Mouse (Mus musculus): ENCODE data around the gene Adamts18.

The Adamts18 gene

DNA sequence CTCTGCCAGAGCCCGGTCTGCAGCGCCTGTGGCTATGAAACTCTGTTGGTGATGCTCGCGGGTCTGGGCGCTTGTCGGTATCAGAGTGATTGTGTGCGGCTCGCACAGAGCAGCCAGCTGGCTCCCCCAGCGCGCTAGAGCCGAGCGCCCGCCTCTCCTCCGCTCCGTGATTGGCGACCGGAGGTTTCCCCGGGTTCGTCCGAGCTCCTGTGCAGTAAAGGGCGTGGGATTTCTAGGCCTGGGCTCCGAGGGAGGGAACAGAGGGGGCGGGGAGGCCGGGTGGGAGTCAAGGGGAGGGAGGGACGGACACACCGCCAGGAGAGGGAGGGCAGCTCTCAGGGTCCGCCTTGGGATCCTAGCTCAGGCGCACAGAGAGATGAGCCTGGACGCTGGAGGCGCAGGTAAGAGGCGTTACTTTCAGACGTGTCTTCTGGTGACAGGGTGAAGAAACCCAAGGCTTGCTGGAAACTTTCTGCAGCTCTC lies at the start of gene Adamts18:
Adamts18 (minus strand) TSS at position 86 of the 483 bp plus-strand sequence.
- no peak for DNase-seq (ENCODE audit: extremely low read depth, insufficient read length, low spot score)

DNA sequence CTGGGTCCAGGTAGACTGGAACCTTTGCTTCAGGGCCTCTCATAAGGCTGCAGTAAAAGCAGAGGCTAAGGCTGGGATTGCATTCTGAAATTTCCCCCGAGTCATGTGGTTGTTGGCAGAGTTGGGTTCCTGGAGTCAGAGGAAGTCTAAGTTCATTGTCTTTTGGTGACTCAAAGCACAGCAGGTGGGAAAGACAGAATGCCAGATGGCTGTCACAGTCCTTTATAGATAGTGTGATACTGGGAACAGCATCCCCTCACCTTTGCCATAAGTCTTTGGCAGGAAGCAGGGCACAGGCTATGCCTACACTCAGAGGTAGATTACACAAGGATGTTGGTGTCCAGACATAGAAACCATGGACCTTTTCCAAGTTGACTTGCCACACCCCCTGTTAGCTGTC lies 47.9 kb upstream of the Adamts18 start:
- no peak for DNase-seq (ENCODE audit: extremely low read depth, insufficient read length, low spot score)

DNA sequence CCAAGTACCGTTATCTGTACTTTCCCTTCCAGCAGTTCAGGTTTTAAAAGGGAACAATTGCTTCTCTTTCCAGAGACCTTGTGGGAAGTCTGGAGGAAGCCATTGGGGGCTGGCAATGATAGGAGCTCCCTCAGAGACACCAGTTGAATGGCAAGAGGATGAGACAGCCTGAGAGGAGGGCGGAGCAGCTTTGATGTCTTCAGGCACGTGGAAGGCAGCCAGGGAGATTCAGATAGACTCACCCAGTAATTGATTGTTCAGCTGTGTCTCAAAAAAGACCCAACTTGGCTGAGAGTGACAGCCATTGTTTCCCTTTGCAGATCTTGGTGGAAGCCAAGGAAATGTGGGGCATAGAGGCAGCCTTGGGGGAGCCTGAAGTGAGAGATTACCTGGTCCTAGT lies 42.8 kb upstream of the Adamts18 start:
- DNase-seq (ENCODE audit: extremely low read depth, insufficient read length, low spot score), result no peak

DNA sequence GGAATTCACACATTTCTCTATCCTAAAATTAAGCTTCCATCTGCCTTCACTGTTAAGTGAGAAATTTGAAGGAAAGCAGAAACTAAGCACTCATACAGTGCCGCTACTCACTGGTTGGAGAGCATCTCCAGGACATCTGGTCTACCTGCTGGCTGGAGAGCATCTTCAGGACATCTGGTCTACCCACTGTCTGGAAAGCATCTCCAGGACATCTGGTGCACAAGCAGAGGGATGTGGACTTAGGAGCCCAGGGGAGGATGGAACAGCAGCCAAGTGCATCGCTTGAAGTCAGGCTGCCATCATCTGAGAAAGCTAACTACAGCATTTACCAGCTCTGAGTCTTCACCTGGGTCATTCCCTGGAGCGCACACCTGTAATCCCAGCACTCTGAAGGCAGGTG lies 38.0 kb upstream of the Adamts18 start:
- DNase-seq (ENCODE audit: extremely low read depth, insufficient read length, low spot score), result no peak

DNA sequence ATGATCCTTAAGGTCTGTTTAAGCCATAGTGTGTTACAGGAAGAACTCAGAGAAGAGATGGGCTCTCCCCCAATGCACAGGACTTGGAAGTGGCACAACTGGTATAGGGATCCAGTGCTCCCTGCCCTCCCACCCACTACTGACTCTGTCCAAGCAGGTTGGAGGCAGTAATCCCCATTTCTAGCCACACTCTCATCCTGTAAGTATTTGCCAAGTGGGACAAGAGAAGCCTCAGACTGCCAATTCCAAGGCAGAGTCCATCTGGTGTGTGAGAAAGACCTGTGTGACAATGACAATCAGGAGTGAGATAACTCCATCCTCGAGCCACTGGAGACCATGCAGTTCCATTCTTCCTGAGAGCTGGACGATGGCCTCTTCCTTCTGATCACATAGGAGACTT lies 36.6 kb upstream of the Adamts18 start:
- no peak for DNase-seq (ENCODE audit: extremely low read depth, insufficient read length, low spot score)

DNA sequence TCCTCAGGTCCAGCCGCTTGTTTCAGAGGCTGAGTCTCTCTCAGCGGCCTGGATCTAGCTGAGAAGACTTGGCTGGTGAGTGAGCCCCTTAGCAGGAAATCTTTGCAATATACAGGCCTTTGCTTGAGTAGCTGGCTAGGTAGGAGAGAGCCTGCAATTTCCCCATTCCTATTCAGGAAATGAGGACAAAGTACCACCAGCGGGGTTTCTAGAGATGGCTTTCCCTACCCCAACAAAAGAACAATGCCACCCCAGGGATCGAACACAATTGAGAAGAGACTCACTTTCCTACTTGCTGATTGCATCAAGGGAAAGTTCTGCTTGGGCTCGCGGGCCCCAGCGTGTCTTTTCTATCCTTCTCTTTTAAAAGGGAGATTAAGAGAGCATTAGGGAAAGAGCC lies 35.5 kb upstream of the Adamts18 start:
- DNase-seq (ENCODE audit: extremely low read depth, insufficient read length, low spot score), result no peak

DNA sequence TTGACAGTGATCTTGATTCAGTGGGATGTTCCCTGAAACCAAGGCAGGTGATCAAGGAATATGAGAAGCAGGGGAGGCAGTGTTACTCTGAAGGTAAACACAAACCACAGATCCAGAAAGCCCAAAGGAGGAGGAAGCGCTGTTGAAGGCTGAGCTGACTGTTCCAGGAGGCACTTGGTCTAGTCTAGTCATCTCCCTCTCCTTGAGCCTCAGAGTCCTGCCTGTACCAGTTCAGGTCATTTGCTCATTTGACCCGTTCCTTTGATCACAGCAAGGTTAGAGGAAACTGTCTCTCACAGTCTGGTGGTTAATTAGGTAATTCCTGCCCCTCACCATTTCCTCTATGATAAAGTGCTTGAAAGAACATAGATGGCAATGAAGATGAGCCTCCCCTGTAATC lies 34.0 kb upstream of the Adamts18 start:
- no peak for DNase-seq (ENCODE audit: extremely low read depth, insufficient read length, low spot score)

DNA sequence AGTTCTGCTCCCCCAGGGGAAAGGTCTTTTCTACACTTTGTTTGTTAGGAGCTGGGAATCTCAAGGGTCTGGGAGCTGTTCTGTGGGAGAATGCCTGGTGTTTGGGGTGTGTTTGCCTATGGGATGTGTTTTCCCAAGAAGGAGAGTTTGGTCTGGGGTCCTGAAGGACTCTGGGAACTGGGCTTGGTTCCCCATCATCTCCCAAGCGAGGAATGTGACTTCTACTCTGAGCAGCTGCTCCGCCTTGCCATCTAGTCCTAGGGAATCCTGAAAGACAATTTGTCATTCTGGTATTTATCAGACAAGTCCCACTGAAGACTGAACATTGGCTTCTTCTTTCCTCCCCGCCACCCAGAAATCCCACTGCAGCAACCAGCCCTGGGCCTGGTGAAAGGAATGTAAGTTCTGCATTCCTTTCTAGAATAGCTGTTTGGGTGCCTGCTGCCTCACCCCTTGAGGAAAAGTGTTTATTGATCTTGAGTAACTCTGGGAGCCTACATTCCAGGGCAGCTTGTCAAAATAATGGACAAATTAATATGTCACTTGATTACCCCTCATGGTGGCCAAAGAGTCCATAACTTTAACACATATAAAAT lies 30.0 kb upstream of the Adamts18 start:
- no peak for DNase-seq (ENCODE audit: extremely low read depth, insufficient read length, low spot score)

DNA sequence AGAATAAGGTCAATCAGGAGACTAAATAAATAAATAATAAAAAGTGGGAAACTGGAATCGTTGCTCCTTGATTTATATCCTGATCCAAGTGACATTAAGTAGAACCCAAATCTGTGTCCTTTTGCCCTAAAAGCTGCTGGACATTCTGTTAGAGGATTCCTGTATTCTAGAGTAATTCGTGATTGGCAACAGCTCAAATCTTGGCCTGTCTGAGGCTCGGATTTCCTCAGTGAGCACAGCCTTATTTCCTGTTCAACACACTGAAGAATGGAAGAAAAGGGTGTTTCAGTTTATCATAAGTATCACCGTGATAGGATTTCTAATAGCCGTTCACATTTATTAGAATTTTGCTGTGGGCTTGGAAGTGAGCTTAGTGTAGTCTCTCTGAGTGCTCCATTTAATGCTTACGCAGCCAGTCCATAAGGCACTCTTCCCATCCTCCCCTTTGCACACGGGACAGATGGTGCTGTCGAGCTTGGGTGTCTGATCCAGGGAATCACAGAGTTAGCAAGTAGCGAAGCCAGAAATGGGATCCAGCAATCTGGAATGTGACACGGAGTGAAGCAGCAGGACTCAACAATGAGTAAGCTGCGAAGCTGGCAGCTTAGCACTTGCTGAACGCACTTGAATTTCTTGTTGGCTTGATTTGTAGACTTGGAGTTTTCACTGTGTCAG lies 25.0 kb upstream of the Adamts18 start:
- no peak for DNase-seq (ENCODE audit: extremely low read depth, insufficient read length, low spot score)

DNA sequence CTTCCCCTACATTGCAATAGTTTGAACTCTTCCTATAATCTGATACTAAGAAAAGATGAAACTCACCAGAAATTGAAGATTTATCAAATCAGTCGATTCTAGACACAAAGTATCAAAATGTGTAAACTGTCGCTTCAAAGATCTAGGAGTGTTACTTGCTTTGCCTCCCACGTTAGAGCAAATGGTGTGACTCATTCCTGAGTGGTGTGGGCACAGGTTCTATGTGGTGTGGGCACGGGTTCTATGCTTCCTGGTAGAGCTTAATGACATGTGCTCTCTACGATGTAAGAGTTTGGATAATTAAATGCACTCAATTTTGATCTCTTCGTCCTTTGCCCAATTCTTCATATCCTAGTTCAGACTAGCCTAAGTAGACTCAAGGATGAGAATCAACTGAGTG lies 23.9 kb upstream of the Adamts18 start:
- DNase-seq (ENCODE audit: extremely low read depth, insufficient read length, low spot score), result no peak

DNA sequence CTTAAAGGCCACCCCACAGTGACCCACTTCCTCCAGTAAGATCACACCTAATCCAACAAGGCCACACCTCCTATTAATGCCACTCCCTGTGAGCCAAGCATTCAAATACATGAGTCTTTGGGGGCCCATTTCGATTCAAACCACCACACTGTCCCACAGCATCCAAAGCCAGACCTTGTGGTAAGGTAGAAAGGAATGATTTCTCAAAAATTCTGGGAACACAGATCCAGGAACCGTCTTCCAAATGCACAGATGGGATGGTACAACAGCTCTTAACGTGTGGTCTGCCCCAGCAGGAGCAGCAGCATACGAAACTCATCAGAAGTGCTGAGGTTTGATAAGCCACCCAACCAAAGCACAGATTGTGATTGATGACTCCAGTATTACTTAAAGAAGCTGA lies 18.0 kb upstream of the Adamts18 start:
- no peak for DNase-seq (ENCODE audit: extremely low read depth, insufficient read length, low spot score)

DNA sequence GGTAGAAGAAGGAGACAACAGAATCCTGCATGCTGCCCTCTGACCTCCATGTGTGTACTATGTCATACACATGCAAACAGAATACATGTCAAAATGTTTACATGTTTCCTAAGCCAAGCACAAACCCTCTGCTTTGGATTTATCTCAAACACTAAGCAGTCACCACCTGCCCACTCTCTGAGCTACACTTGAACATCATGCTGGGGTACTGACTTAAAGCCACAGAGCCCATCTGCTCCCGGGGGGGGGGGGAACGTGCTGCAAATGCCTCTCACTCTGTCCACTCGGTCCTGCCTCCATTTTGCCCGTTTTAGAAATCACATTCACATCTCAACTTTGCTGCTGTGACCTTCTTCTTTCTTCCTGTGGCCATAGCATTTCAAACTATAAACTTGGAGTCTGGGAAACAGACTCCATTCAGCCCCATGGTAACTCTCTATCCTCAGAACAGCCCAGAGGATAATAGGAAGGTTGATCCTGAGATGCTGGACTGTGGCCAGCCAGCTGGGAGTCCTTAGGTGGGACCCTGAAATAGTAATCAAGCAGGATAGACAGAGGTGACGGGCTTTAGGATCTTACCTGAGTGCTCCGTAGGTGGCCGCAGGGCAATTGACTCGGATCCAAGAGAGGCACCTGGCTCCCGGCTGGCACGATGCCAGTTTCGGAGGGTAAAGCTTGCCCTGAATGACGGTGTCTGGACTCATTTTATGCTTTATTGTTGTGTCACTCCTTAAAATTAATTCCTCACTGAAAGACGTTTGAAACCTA lies 17.0 kb upstream of the Adamts18 start:
- no peak for DNase-seq (ENCODE audit: extremely low read depth, insufficient read length, low spot score)

DNA sequence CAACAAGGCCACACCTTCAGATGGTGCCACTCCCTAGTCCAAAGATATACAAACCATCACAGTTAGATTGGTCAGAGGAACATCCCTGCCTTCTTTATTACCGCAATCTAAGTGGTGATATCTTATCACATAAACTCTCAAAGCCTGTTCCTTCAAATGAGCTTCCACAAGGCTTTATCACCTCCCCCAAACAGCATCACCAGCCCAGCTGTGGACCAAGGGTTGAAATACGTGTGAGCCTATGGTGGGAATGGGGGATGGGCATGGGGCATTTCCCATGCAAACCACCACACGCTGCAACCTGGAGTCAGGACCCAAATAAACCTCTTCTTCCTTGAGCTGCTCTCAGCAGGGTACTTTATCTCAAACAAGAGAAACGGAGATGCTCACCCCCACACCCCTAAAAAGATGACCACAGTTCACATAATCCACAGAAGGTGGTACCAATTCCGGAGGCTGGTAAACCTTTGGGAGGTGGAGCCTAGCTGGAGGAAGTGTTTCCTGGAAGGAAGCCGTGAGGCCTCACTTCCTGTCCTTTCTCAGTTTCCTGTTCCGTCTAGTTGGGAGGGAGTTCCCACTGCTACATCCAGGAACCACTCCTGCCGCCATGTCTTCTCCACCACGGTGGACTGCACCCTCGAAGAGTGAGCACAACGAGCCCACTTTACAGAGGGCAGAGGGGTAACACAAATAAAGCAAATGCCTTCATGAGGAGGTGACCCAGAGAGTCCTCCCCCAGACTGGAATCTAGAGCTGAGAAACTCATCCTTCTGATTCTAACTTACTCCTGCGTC lies 11.5 kb upstream of the Adamts18 start:
- DNase-seq (ENCODE audit: extremely low read depth, insufficient read length, low spot score), result no peak

DNA sequence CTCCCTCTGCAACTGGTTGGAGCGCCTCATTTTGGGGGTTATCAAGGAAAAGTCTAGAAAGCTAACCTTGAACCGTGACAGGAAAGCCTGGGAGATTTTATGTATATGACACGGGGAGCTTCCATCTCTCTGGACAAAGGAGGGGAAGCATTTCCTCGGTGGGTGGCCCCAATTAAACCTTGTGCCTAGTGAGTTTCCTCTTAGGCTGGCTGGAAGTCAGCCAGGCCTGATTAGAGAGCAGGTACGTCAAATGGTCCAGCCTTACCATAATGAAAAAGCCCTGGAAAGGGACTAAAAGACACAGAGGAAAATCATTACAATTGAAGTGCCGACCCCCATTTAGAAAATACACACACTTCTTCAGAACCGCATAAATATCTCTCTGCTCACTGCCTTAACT lies 10.3 kb upstream of the Adamts18 start:
- no peak for DNase-seq (ENCODE audit: extremely low read depth, insufficient read length, low spot score)

DNA sequence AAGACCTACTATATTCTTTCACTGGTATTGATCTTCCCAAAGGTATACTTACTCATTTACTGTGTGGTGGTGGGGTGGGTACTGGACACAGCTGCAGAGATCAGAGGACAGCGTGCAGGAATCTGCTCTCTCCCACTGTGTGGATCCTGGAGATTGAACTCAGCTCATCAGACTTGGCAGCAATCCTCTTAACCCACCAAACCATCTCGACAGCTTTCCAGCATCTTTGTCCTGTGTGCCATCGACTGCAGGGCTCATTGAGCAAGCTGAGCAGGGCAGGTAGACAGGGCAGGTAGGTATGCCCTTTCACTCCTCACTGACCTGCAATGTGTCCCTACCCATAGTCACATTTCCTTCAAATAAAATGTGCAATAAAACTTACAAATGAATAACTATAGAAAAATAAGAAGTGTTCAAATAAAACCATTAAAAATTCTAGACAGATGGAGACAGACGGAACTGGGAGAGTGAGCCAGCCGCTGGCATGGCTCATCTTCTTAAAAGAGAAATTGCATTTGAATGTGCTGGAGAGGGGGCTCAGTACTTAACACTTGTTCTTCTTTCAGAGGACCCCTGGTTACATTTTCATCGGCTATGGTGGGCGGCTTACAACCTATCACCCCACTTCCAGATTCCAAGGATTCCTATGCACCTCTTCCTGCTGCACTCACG lies 6.2 kb upstream of the Adamts18 start:
- no peak for DNase-seq (ENCODE audit: extremely low read depth, insufficient read length, low spot score)

DNA sequence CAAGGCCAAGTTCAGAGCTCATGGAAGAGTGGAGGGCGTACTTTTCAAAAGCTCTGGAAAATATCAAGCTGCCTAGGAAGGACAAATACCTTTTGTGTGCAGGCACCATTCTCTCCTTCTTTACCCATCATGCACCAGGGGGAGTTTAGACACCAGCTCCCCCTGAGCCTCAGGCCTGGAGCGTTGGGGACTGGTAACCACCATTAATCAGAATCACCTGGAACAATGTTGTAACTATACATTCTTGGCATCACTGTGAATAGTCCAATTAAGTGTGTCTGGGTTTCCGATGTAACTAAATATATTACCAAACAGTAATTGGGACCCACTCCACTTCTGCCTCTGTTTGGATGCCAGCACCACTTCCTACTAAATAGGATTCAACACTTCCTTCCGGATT lies 5.2 kb upstream of the Adamts18 start:
- DNase-seq (ENCODE audit: extremely low read depth, insufficient read length, low spot score), result no peak

DNA sequence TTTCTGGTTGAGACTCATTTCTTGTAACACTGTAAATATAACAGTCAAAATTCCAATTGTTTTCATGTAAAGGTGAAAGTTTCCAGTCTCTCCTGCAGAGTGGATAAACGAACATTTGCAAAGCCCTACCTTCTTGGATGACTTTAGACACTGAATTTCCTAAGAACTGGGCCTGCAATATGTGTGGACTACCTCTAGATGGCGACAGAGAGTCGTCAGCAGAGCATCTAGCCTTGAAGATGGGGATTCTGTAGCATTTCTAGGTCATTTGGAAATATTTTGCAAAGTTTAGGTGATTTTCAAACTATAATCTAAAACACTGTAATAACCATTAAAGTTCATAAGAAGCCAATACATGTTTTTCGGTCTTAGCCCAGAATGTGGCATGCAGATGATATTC lies 3.1 kb upstream of the Adamts18 start:
- DNase-seq (ENCODE audit: extremely low read depth, insufficient read length, low spot score), result no peak

DNA sequence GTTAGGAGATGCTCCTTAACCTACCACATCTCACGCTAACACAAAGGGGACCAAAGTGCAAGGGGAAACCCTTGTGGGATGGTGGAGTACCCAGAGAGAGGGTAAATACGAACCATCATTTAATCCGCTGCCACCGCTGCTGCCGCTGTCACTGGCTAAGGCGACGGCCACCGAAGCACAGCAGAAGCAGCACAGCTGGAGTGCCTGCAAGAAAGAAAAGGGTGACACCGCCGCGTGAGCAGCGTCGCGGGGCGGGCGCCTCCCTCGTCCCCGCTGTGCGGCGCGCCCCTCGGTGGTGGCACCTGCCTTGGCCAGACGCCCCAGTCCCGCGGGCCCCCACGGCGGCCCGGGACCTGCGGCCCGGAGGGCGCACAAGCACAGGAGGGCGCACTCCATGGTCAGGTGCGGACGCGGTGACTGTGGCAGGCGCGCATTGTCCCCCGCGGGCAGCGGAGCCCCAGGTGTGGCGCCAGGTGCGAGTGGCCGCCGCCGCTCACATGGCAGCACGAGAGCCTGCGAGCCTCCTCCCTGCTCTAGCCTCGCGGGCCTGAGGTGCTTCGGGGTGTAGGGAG lies 371 bp downstream of the Adamts18 start:
- no peak for DNase-seq (ENCODE audit: extremely low read depth, insufficient read length, low spot score)

DNA sequence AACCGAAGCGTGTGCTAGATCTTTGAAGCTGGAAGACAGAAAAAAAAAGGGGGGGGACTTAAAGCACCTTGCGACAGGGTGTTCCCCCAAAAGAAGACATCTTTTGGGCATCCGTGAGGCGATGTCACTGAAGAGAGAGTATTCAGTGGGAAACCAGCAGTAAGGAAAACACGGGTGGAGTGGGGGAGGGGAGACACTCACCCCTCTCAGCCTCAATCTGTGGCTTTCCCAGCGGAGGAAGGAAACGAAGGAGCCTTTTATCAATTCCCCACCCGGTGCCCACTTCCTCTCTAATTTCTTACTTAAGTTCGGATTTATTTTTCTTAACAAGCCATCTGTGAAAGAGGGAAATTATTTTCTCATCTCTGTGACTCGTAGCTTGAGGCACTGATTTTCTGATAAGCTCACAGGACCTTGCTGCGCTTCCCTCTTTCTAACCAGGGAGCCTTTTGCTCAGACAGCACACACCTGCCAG lies 895 bp downstream of the Adamts18 start:
- DNase-seq (ENCODE audit: extremely low read depth, insufficient read length, low spot score), result no peak

DNA sequence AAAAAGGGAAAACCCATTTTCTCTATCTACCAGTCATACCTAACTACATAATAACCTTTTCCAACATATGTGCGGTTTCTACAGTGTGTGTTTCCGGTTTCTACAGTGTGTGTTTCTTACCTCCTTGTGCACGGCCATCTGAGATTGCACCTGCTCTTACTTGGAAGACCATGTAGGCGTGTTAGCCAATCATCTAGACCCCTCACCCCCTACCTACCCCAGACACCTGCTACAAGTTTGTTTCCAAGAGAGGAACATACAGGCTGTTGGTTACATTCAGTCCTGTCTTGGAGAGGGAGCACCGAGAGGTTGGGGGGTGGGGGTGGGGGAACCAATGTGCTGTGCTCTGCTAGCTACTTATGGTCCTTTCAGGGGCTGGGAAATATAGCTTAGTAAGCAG lies 1.9 kb downstream of the Adamts18 start:
- DNase-seq (ENCODE audit: extremely low read depth, insufficient read length, low spot score), result no peak

All from 3134 (cell line).